Mouse (Mus musculus): ENCODE results near the gene Cdk14. TPM values are rescaled to one million over a fixed set of nuclear protein-coding genes. Genes with fewer than 3 reads are reported as not detected.

Cdk14 gene
- polyA plus RNA-seq, 1 experiment, result 11.2 TPM

DNA sequence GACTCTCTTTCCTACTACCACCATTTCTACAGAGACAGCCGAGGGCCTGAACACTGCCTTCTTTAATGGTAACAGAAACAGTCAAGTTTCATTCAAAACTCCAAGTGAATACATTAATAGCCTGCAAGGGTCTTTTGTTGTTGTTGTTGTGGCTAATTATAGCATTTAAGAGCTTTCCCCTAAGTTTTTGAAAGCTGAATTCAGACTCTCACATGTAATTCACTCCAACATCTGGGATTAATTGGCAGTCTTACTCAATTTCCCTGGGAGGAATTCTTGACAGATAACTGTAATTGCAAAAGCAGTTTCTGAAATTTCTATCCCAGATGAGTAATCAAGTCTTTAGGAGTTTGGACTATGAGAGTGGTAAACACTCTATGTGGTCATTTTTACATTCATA lies 245.0 kb downstream of the Cdk14 start:
- Histone ChIP-seq H3K4me3 (no peak overlapping the region), H3K27me3 (ENCODE audit: control insufficient read depth, insufficient read depth, insufficient read length) (no peaks in the 10 kb centered on the region), H3K79me2 (ENCODE audit: control insufficient read depth, insufficient read depth) (peaks cover 29% of the 10 kb centered on the region), H3K4me2 (ENCODE audit: low read depth) (peak overlapping the region; percentile 10), H3K36me3 (ENCODE audit: control insufficient read depth, insufficient read depth) (no peaks in the 10 kb centered on the region), H3ac (ENCODE audit: control insufficient read depth, insufficient read length) (no peak overlapping the region)
- no peak for TF ChIP-seq TCF12 (IDR thresholded peaks at IDR 0.05; ENCODE audit: insufficient read depth, poor library complexity, severe bottlenecking)
- peak; percentile 84; the same call in 1 of the 2 replicates for TF ChIP-seq CEBPB (IDR thresholded peaks at IDR 0.05; ENCODE audit: insufficient read depth, poor library complexity, severe bottlenecking)

DNA sequence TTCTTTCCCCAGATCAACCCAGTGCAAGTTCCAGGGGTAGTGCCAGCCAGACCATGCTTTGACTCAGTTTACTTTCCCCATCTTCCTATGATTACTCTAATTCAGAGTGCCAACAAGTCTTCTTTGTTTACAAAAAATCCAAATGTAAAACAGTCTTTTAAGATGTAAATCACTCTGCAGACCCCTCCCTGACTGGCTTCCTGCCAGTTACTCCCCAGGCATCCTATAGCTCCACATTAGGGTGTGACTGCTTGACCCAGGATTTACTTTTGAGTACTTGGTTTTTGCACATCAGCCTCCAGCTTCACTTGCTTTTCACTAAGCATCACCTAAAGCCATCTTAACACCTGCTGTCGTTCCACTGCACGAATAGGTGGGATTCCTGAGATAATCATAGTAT lies 254.0 kb downstream of the Cdk14 start:
- Histone ChIP-seq H3ac (ENCODE audit: control insufficient read depth, insufficient read length) (no peak overlapping the region), H3K27me3 (ENCODE audit: control insufficient read depth, insufficient read depth, insufficient read length) (no peaks in the 10 kb centered on the region)
- TF ChIP-seq SRF (IDR thresholded peaks at IDR 0.05; ENCODE audit: control insufficient read depth, insufficient read length, low read depth), result no peak
- no peak for TF ChIP-seq TCF12 (IDR thresholded peaks at IDR 0.05; ENCODE audit: insufficient read depth, poor library complexity, severe bottlenecking)
- no peak for TF ChIP-seq E2F4 (IDR thresholded peaks at IDR 0.05; ENCODE audit: insufficient read depth)
- TF ChIP-seq MYOD1 (IDR thresholded peaks at IDR 0.05; ENCODE audit: control insufficient read depth in 1 of 3, insufficient read length in 2 of 3, low read depth in 2 of 3), result no peak
- no peak for TF ChIP-seq POLR2AphosphoS2 (IDR thresholded peaks at IDR 0.05; ENCODE audit: insufficient read length, low read depth)
- TF ChIP-seq USF1 (IDR thresholded peaks at IDR 0.05; ENCODE audit: low read depth), result no peak

DNA sequence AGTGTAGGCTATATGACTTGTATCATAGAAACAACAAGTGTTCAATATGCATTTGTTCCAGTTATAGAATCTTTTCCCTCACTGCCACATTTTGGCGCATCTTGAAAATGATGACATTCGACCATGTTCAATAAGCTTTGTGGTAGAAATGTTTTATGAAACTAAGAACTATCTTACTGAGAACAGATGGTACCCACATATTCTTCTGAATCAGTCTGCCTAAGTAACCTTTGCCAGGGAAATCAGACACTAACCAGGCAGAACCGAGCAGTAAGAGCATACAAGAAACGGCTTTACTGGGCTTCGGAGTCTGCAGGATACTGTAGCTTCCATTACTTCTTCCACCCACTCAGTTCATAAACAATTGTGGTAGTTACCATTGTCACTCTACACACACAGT lies 255.8 kb downstream of the Cdk14 start:
- no peak for TF ChIP-seq MYOG (IDR thresholded peaks at IDR 0.05; ENCODE audit: control insufficient read depth in 1 of 3, insufficient read depth in 1 of 3, insufficient read length in 2 of 3, low read depth in 2 of 3)
- TF ChIP-seq POLR2A (IDR thresholded peaks at IDR 0.05; ENCODE audit: insufficient read length, low read depth), result no peak
- TF ChIP-seq POLR2AphosphoS2 (IDR thresholded peaks at IDR 0.05; ENCODE audit: insufficient read length, low read depth), result no peak
- TF ChIP-seq SRF (IDR thresholded peaks at IDR 0.05; ENCODE audit: control insufficient read depth, insufficient read length, low read depth), result no peak
- TF ChIP-seq E2F4 (IDR thresholded peaks at IDR 0.05; ENCODE audit: insufficient read depth), result no peak
- no peak for TF ChIP-seq MAX (IDR thresholded peaks at IDR 0.05; ENCODE audit: low read depth)
- no peak for TF ChIP-seq CEBPB (IDR thresholded peaks at IDR 0.05; ENCODE audit: insufficient read depth, poor library complexity, severe bottlenecking)
- H3K36me3 ChIP-seq (ENCODE audit: control insufficient read depth, insufficient read depth), result no peaks in the 10 kb centered on the region
- H3ac ChIP-seq (ENCODE audit: control insufficient read depth, insufficient read length), result no peak overlapping the region
- no peak overlapping the region for H3K4me2 ChIP-seq (ENCODE audit: low read depth)
- no peak overlapping the region for H3K4me3 ChIP-seq
- peaks cover 19% of the 10 kb centered on the region for H3K79me2 ChIP-seq (ENCODE audit: control insufficient read depth, insufficient read depth)
- no peaks in the 10 kb centered on the region for H3K27me3 ChIP-seq (ENCODE audit: control insufficient read depth, insufficient read depth, insufficient read length)

More for the DNA sequence above, 254.0 kb downstream of the Cdk14 start:
- H3K4me2 ChIP-seq (ENCODE audit: low read depth), result no peak overlapping the region
- H3K4me3 ChIP-seq, result no peak overlapping the region
- no peaks in the 10 kb centered on the region for H3K36me3 ChIP-seq (ENCODE audit: control insufficient read depth, insufficient read depth)
- H3K79me2 ChIP-seq (ENCODE audit: control insufficient read depth, insufficient read depth), result peaks cover 17% of the 10 kb centered on the region

DNA sequence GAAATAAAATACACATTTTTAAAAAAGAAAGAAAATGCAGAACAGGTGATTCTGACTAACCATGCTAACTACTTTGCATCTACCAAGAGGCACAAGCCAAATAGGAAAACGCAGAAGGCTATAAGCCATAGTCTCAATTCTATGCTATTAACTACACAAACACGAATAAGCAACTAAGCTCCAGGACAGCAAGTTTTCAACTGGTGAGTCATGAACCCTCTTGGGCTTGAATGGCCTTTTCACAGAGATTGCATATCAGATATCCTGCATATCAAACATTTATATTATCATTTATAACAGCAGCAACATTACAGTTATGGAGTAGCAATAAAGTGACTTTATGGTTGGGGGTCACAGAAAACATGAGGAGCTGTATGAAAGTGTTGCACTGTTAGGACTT lies 256.3 kb downstream of the Cdk14 start:
- no peaks in the 10 kb centered on the region for H3K36me3 ChIP-seq (ENCODE audit: control insufficient read depth, insufficient read depth)
- H3K4me2 ChIP-seq (ENCODE audit: low read depth), result no peak overlapping the region
- TF ChIP-seq SRF (IDR thresholded peaks at IDR 0.05; ENCODE audit: control insufficient read depth, insufficient read length, low read depth) (no peak), E2F4 (IDR thresholded peaks at IDR 0.05; ENCODE audit: insufficient read depth) (no peak), MYOG (IDR thresholded peaks at IDR 0.05; ENCODE audit: control insufficient read depth in 1 of 3, insufficient read depth in 1 of 3, insufficient read length in 2 of 3, low read depth in 2 of 3) (no peak), TCF3 (IDR thresholded peaks at IDR 0.05; ENCODE audit: insufficient read length, low read depth) (no peak), TCF12 (IDR thresholded peaks at IDR 0.05; ENCODE audit: insufficient read depth, poor library complexity, severe bottlenecking) (no peak), POLR2AphosphoS2 (IDR thresholded peaks at IDR 0.05; ENCODE audit: insufficient read length, low read depth) (no peak), MAX (IDR thresholded peaks at IDR 0.05; ENCODE audit: low read depth) (no peak), MYOD1 (IDR thresholded peaks at IDR 0.05; ENCODE audit: control insufficient read depth in 1 of 3, insufficient read length in 2 of 3, low read depth in 2 of 3) (no peak)
- no peak overlapping the region for H3K4me3 ChIP-seq
- peaks cover 19% of the 10 kb centered on the region for H3K79me2 ChIP-seq (ENCODE audit: control insufficient read depth, insufficient read depth)
- no peak overlapping the region for H3ac ChIP-seq (ENCODE audit: control insufficient read depth, insufficient read length)
- H3K27me3 ChIP-seq (ENCODE audit: control insufficient read depth, insufficient read depth, insufficient read length), result no peaks in the 10 kb centered on the region

DNA sequence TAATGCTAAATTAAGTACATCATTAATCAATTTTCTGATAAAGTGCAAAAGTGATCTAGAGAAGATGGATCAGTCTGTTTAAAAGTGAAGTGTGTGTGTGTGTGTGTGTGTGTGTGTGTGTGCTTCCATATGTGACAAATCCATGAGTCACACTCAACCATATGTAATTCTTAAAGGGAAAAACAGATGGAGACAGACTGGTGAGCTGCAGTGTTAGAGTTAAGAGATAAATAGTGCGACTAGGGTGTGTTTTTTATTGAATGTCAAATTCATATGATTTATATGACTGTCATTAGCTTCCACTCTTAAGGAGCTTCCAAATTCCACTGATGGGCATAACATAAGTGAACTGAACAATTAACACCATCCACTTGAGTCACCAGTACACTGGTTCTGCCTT lies 260.6 kb downstream of the Cdk14 start:
- Histone ChIP-seq H3K4me2 (ENCODE audit: low read depth) (no peak overlapping the region), H3K36me3 (ENCODE audit: control insufficient read depth, insufficient read depth) (no peaks in the 10 kb centered on the region), H3K4me3 (no peak overlapping the region), H3K27me3 (ENCODE audit: control insufficient read depth, insufficient read depth, insufficient read length) (no peaks in the 10 kb centered on the region), H3K79me2 (ENCODE audit: control insufficient read depth, insufficient read depth) (peaks cover 24% of the 10 kb centered on the region), H3ac (ENCODE audit: control insufficient read depth, insufficient read length) (no peak overlapping the region)
- no peak for TF ChIP-seq REST (IDR thresholded peaks at IDR 0.05; ENCODE audit: insufficient read depth, insufficient read length)
- no peak for TF ChIP-seq CEBPB (IDR thresholded peaks at IDR 0.05; ENCODE audit: insufficient read depth, poor library complexity, severe bottlenecking)
- TF ChIP-seq MYOG (IDR thresholded peaks at IDR 0.05; ENCODE audit: control insufficient read depth in 1 of 3, insufficient read depth in 1 of 3, insufficient read length in 2 of 3, low read depth in 2 of 3), result no peak
- no peak for TF ChIP-seq USF1 (IDR thresholded peaks at IDR 0.05; ENCODE audit: low read depth)
- TF ChIP-seq POLR2A (IDR thresholded peaks at IDR 0.05; ENCODE audit: insufficient read length, low read depth), result no peak
- no peak for TF ChIP-seq E2F4 (IDR thresholded peaks at IDR 0.05; ENCODE audit: insufficient read depth)
- TF ChIP-seq TCF3 (IDR thresholded peaks at IDR 0.05; ENCODE audit: insufficient read length, low read depth), result no peak
- no peak for TF ChIP-seq MAX (IDR thresholded peaks at IDR 0.05; ENCODE audit: low read depth)
- TF ChIP-seq MYOD1 (IDR thresholded peaks at IDR 0.05; ENCODE audit: control insufficient read depth in 1 of 3, insufficient read length in 2 of 3, low read depth in 2 of 3), result no peak
- TF ChIP-seq POLR2AphosphoS2 (IDR thresholded peaks at IDR 0.05; ENCODE audit: insufficient read length, low read depth), result no peak
- TF ChIP-seq TCF12 (IDR thresholded peaks at IDR 0.05; ENCODE audit: insufficient read depth, poor library complexity, severe bottlenecking), result no peak
- TF ChIP-seq SRF (IDR thresholded peaks at IDR 0.05; ENCODE audit: control insufficient read depth, insufficient read length, low read depth), result no peak
